Mouse (Mus musculus): ENCODE measurements around the gene Rpl6. TPM values are rescaled to one million over a fixed set of nuclear protein-coding genes. Genes with fewer than 3 reads are reported as not detected.
"Not testable (repeated sequence)": the region's sequence is repeated elsewhere in the genome, so short reads cannot be mapped to it uniquely, and the experiment has no call there.

The Rpl6 gene
- polyA plus RNA-seq, 1 experiment from 2014 or later = 590 TPM

DNA sequence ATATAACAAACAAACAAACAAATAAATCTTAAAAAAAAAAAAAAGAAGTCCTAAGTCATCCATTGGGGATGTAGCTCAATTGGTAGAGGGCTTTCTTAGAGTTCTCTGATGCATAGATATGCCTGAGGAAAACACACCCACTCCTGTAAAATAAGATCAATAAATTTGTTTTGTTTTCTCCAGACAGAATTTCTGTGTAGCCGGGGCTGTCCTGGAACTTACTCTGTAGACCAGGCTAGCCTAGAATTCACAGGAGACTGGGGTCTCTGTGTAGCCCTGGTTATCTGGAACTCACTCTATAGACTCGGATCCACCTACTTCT is 13.0 kb downstream of the Rpl6 start:
- WGBS = 84% methylated on average over 2 of the region's 2 CpGs
- H3K4me3 ChIP-seq (ENCODE audit: low read length) = no peak overlapping the region
- no peaks in the 10 kb centered on the region for H3K9me3 ChIP-seq (ENCODE audit: control insufficient read depth, low read length)
- no peak for ATAC-seq (ENCODE audit: low read depth)
- H3K9ac ChIP-seq (ENCODE audit: low read length) = no peak overlapping the region
- H3K36me3 ChIP-seq (ENCODE audit: control insufficient read depth, insufficient read depth, low read length) = peaks cover 3% of the 10 kb centered on the region
- peaks cover 9% of the 10 kb centered on the region for H3K4me1 ChIP-seq (replicated peaks; ENCODE audit: control insufficient read depth, insufficient read depth, low read length)
- no peak overlapping the region for H3K27ac ChIP-seq (ENCODE audit: low read length)
- H3K4me2 ChIP-seq (ENCODE audit: low read depth, low read length) = no peak overlapping the region
- H3K27me3 ChIP-seq (ENCODE audit: control insufficient read depth, insufficient read depth, low read depth, low read length) = no peaks in the 10 kb centered on the region

DNA sequence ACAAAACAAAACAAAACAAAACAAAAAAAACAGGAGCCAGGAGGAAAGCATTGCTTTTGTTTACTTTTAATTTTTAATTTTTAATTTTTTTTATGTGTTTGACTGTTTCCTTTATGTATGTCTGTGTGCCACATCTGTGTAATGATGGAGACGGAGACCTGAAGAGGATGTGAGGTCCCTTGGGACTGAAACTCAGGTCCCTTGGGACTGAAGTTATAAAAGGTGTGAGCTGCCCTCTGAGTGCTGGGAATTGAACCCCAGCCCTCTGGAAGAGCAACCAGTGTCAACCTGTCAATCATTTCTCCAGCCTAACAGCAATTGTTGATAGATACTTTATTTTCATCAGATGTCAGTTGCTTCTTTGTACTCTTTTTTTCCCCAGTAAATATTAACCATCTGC is 14.9 kb downstream of the Rpl6 start:
- Histone ChIP-seq H3K27me3 (ENCODE audit: control insufficient read depth, insufficient read depth, low read depth, low read length) (no peaks in the 10 kb centered on the region), H3K4me1 (replicated peaks; ENCODE audit: control insufficient read depth, insufficient read depth, low read length) (peaks cover 9% of the 10 kb centered on the region), H3K36me3 (ENCODE audit: control insufficient read depth, insufficient read depth, low read length) (no peaks in the 10 kb centered on the region), H3K9me3 (ENCODE audit: control insufficient read depth, low read length) (no peaks in the 10 kb centered on the region), H3K4me3 (ENCODE audit: low read length) (no peak overlapping the region), H3K4me2 (ENCODE audit: low read depth, low read length) (no peak overlapping the region), H3K27ac (ENCODE audit: low read length) (no peak overlapping the region), H3K9ac (ENCODE audit: low read length) (no peak overlapping the region)
- no peak for ATAC-seq (ENCODE audit: low read depth)
- 89% methylated on average over 1 of the region's 1 CpGs for WGBS

DNA sequence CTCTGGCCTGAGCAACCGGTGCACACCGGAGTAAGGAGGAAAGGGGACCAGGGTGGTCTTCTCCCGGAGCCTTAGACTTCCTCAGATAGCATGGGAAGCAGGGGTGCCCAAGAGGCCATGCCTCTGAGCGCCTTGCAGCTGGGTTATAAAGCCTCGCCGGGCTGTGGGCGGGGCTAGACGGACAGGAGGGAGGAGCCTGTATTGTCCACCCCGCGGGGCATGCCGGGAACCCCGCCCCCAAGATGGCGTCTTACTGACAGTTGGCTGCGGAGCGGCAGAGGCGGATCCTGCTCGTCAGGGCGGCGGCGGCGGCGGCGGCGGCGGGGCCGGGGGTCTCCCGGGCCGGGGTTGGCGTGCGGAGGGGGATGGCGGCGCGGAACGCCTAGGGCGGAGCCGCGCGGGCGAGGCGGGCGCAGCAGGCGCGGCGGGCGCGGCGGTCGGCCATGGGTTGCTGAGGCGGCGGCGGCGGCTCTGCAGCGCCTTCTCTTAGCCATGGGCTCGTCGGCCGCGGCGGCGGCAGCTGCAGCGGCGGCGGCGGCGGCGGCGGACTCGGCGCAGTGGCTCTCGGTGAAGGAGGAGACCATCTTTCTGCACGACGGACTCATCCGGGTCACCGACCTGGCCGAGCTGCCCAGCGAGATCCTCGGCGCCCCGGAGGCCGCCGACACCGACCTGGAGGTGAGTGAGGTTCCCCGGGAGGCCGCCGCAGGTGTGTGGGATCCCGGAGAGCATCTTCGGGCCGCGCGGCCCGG is 15.9 kb downstream of the Rpl6 start, which contains the start of gene Hectd4:
TSS of gene Hectd4 (plus strand) at position 240 of the 752 bp plus-strand sequence.
- under 1% methylated on average over 55 of the region's 90 CpGs for WGBS
- Histone ChIP-seq H3K36me3 (ENCODE audit: control insufficient read depth, insufficient read depth, low read length) (no peaks in the 10 kb centered on the region), H3K4me2 (ENCODE audit: low read depth, low read length) (peak within 1 kb of the TSS; percentile 81), H3K9ac (ENCODE audit: low read length) (peak within 1 kb of the TSS; percentile 94), H3K4me3 (ENCODE audit: low read length) (peak within 1 kb of the TSS; percentile 98), H3K27me3 (ENCODE audit: control insufficient read depth, insufficient read depth, low read depth, low read length) (no peaks in the 10 kb centered on the region), H3K9me3 (ENCODE audit: control insufficient read depth, low read length) (no peaks in the 10 kb centered on the region), H3K27ac (ENCODE audit: low read length) (peak within 1 kb of the TSS; percentile 80), H3K4me1 (replicated peaks; ENCODE audit: control insufficient read depth, insufficient read depth, low read length) (peaks cover 9% of the 10 kb centered on the region)
- peak; percentile 97 for ATAC-seq (ENCODE audit: low read depth)

DNA sequence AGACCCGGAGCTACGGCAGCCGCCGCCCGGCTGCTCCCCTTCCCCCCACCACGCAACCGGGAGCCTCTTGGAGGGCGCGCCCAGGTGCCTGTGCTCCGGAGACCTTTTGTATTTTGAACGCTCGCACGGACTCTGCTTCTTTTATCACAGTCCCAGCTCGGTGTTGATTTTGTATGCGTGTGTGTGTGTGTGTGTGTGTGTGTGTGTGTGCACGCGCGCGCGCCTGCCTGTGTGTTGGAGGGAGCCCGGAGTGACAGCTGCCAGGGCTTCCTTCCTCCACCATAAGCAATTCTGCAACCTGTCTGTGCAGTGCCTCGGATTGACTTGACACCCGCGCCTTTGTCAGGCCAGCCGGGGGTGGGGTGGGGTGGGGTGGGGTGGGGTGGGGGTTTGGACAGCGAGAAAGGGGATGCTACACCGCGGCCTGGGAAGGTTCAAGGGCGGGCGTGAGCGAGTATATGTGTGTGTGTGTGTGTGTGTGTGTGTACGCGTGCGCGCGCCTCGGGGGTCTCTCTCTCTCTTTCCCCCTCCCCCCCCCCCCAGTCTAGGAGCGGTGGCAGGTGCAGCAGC is 16.5 kb downstream of the Rpl6 start:
- Histone ChIP-seq H3K4me1 (replicated peaks; ENCODE audit: control insufficient read depth, insufficient read depth, low read length) (peaks cover 9% of the 10 kb centered on the region), H3K27me3 (ENCODE audit: control insufficient read depth, insufficient read depth, low read depth, low read length) (no peaks in the 10 kb centered on the region), H3K4me3 (ENCODE audit: low read length) (peak overlapping the region; percentile 98), H3K36me3 (ENCODE audit: control insufficient read depth, insufficient read depth, low read length) (no peaks in the 10 kb centered on the region), H3K4me2 (ENCODE audit: low read depth, low read length) (peak overlapping the region; percentile 81), H3K27ac (ENCODE audit: low read length) (peak overlapping the region; percentile 80), H3K9me3 (ENCODE audit: control insufficient read depth, low read length) (no peaks in the 10 kb centered on the region), H3K9ac (ENCODE audit: low read length) (peak overlapping the region; percentile 94)
- ATAC-seq (ENCODE audit: low read depth) = peak; percentile 23
- 0% methylated on average over 31 of the region's 38 CpGs for WGBS

DNA sequence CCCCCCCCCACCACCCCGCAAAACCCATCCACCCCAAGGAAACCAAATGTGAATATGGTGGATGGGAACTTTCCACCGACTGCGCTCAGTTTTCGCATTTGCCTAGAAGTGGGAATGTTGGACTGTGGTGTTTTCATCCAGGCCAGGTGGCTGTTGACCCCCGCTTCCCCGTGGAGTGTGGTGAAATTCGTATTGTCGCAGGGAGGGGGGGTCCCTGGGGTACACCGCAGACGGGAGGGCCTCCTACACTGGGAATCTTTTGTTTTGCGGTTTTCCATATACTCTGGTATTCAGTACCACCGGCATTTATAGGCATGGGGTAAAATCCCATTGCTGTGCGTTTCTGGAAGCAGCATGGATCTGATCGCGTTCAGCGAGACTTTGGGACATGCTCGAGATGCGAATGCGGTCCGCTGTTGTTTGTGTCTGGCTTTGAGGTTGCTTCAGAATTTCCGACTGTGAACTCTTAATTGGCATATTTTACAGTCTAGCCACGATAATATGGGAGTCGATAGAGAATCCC is 17.1 kb downstream of the Rpl6 start:
- no peaks in the 10 kb centered on the region for H3K9me3 ChIP-seq (ENCODE audit: control insufficient read depth, low read length)
- no peaks in the 10 kb centered on the region for H3K27me3 ChIP-seq (ENCODE audit: control insufficient read depth, insufficient read depth, low read depth, low read length)
- no peaks in the 10 kb centered on the region for H3K36me3 ChIP-seq (ENCODE audit: control insufficient read depth, insufficient read depth, low read length)
- H3K27ac ChIP-seq (ENCODE audit: low read length) = no peak overlapping the region
- ATAC-seq (ENCODE audit: low read depth) = no peak
- peak overlapping the region; percentile 81 for H3K4me2 ChIP-seq (ENCODE audit: low read depth, low read length)
- 20% methylated on average over 22 of the region's 23 CpGs for WGBS
- peak overlapping the region; percentile 98 for H3K4me3 ChIP-seq (ENCODE audit: low read length)
- peak overlapping the region; percentile 94 for H3K9ac ChIP-seq (ENCODE audit: low read length)
- H3K4me1 ChIP-seq (replicated peaks; ENCODE audit: control insufficient read depth, insufficient read depth, low read length) = peaks cover 9% of the 10 kb centered on the region

DNA sequence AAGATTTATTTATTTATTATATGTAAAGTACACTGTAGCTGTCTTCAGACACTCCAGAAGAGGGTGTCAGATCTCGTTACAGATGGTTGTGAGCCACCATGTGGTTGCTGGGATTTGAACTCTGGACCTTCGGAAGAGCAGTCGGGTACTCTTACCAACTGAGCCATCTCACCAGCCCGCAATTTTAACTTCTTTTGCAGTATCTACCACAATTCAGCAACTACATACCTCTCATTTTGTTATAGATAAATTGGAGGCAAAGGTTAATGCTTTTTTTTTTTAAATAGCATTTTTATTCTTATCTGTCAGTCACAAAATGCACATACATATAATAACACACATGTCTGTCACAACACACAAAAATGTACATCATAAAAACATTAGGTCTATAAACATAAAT is 19.7 kb downstream of the Rpl6 start:
- 95% methylated on average over 3 of the region's 4 CpGs for WGBS
- not testable (repeated sequence) for H3K9me3 ChIP-seq (ENCODE audit: control insufficient read depth, low read length); H3K27me3 ChIP-seq (ENCODE audit: control insufficient read depth, insufficient read depth, low read depth, low read length); H3K4me3 ChIP-seq (ENCODE audit: low read length); H3K36me3 ChIP-seq (ENCODE audit: control insufficient read depth, insufficient read depth, low read length); H3K4me1 ChIP-seq (replicated peaks; ENCODE audit: control insufficient read depth, insufficient read depth, low read length); H3K4me2 ChIP-seq (ENCODE audit: low read depth, low read length); H3K27ac ChIP-seq (ENCODE audit: low read length); H3K9ac ChIP-seq (ENCODE audit: low read length); ATAC-seq (ENCODE audit: low read depth)

DNA sequence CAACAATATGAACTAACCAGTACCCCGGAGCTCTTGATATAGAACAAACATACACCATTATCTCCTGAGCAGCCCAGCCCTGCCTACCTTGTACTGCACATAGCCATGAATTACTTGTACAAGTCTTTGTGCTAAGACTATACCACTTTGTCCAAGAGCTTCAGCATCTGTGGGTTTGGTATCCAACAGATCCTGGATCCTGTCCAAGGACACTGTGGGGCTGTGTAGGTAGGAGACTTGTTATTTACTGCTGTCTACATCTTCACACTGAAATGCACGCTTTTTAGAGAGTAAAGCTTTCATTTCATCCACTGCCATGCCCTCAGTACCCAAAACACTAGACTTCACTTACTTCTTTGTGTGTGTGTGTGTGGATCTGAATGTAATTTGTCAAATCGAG is 20.6 kb downstream of the Rpl6 start:
- no peaks in the 10 kb centered on the region for H3K27me3 ChIP-seq (ENCODE audit: control insufficient read depth, insufficient read depth, low read depth, low read length)
- WGBS = 80% methylated on average over 3 of the region's 3 CpGs
- no peak overlapping the region for H3K9ac ChIP-seq (ENCODE audit: low read length)
- peaks cover 9% of the 10 kb centered on the region for H3K4me1 ChIP-seq (replicated peaks; ENCODE audit: control insufficient read depth, insufficient read depth, low read length)
- no peak overlapping the region for H3K27ac ChIP-seq (ENCODE audit: low read length)
- H3K9me3 ChIP-seq (ENCODE audit: control insufficient read depth, low read length) = no peaks in the 10 kb centered on the region
- no peak overlapping the region for H3K4me2 ChIP-seq (ENCODE audit: low read depth, low read length)
- no peak for ATAC-seq (ENCODE audit: low read depth)
- H3K36me3 ChIP-seq (ENCODE audit: control insufficient read depth, insufficient read depth, low read length) = no peaks in the 10 kb centered on the region
- no peak overlapping the region for H3K4me3 ChIP-seq (ENCODE audit: low read length)

DNA sequence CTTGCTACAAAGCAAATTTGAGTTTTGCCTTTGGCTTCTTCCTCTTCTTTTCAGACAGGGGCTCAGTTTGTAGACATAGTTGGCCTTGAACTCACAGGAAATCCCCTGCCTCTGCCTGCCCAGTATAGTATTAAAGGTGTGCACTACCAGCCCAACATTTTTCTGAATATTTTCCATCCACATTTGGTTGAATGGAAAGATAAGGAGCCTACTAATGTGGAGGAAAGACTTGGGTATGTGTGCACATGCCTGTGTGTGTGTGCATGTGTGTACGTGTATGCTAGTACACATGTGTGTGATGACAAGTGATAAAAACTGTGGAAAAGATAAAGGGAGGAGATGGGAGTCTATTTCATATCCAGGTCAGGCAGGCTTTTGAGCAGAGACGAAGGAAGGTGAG is 21.6 kb downstream of the Rpl6 start:
- Histone ChIP-seq H3K4me2 (ENCODE audit: low read depth, low read length) (no peak overlapping the region), H3K27me3 (ENCODE audit: control insufficient read depth, insufficient read depth, low read depth, low read length) (no peaks in the 10 kb centered on the region), H3K36me3 (ENCODE audit: control insufficient read depth, insufficient read depth, low read length) (no peaks in the 10 kb centered on the region), H3K4me1 (replicated peaks; ENCODE audit: control insufficient read depth, insufficient read depth, low read length) (peaks cover 9% of the 10 kb centered on the region), H3K9me3 (ENCODE audit: control insufficient read depth, low read length) (no peaks in the 10 kb centered on the region), H3K9ac (ENCODE audit: low read length) (no peak overlapping the region), H3K4me3 (ENCODE audit: low read length) (no peak overlapping the region), H3K27ac (ENCODE audit: low read length) (no peak overlapping the region)
- ATAC-seq (ENCODE audit: low read depth) = no peak
- WGBS = 87% methylated on average over 2 of the region's 2 CpGs

DNA sequence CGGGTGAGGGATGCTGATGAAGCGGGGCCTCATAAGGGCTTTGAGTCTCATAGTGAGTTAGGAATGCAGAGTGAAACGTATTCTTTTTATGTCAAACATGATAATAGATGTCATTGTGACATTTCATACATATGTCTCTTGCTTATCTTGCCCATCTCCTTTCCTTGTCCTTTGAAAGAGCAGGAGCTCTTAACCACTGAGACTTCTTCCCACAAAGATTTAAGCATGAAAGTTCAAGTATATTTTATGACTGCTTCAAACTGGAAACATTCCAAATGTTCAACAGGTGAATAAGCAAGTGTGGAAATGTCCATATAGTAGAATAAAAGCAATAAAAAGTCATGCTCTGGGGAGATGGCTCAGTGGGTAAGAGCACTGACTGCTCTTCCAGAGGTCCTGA is 22.1 kb downstream of the Rpl6 start:
- Histone ChIP-seq H3K9me3 (ENCODE audit: control insufficient read depth, low read length) (no peaks in the 10 kb centered on the region), H3K4me3 (ENCODE audit: low read length) (no peak overlapping the region), H3K4me2 (ENCODE audit: low read depth, low read length) (no peak overlapping the region), H3K27ac (ENCODE audit: low read length) (no peak overlapping the region), H3K4me1 (replicated peaks; ENCODE audit: control insufficient read depth, insufficient read depth, low read length) (peaks cover 4% of the 10 kb centered on the region), H3K36me3 (ENCODE audit: control insufficient read depth, insufficient read depth, low read length) (no peaks in the 10 kb centered on the region), H3K27me3 (ENCODE audit: control insufficient read depth, insufficient read depth, low read depth, low read length) (no peaks in the 10 kb centered on the region), H3K9ac (ENCODE audit: low read length) (no peak overlapping the region)
- ATAC-seq (ENCODE audit: low read depth) = no peak
- WGBS = 61% methylated on average over 3 of the region's 3 CpGs

Data from lung, embryonic 16.5 days (tissue).